11 mouse cellular contexts compared by ENCODE assay signal in the genomic region with DNA sequence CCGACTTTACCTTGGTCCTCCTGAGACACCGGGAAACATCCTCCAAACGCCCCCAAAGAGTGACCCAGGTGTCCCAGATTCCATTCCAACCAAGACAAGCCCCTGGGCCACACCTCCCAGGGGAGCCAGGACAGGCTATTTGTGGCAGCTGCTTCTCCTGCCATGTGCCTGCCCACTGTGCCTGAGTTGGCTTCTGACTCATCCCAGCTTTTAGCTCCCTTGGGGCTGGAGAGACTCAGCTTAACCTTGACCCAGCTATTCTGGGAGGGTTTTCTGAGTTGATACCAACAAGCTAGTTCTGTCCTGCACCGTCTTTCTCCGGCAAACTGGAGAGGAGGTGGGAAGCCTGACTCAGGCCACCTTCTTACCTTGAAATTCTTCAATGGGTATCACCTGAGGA. TPM values are rescaled to one million over a fixed set of nuclear protein-coding genes. Genes with fewer than 3 reads are reported as not detected.
DNase-seq lines count a peak whose midpoint lies in the region.
"Had no signal": no experiment of that assay in that cellular context is flagged by ENCODE, and none has a peak within 500 bp of the region (broad histone marks: within the 10 kb centered on the region; RNA-seq: fewer than 3 reads in every experiment).

No protein-coding gene starts in this region.

- peak; percentile 41 to 62 for DNase-seq in gastrocnemius, adult 8-10 months (ENCODE audit: low spot score in 2 of 2)
- DNase-seq in gastrocnemius, postnatal 4 days (ENCODE audit: low spot score in 2 of 2): no peak
- peak; percentile 57 for DNase-seq in ovary, adult 18-20 months (ENCODE audit: low spot score)
- no peak for DNase-seq in ovary, postnatal 36 days (ENCODE audit: low spot score)
- peak; percentile 76 for DNase-seq in adrenal gland, adult 8-10 months
- DNase-seq in thymus, postnatal 25 days: no peak
- no peak for DNase-seq in left cerebral cortex, postnatal 36 days (ENCODE audit: low spot score in 2 of 2)
- DNase-seq: cerebellum, postnatal 36 days; lung, postnatal 14 days; right cerebral cortex, postnatal 14 days; thymus, postnatal 36 days had no signal

- intact Hi-C loops in left cerebral cortex, postnatal 36 days (cut with DNase I): no loop called here

RNA-seq across cellular contexts. Expression of gene Ntng2, which starts 54.4 kb away (rescaled TPM):
- total RNA-seq in gastrocnemius, adult 8-10 months (2022): 10 to 100 TPM; 16.7 to 30.4 (median 26.0) TPM
- total RNA-seq in gastrocnemius, postnatal 4 days (2021): 10 to 100 TPM; 11.3 to 13.0 TPM
- 10 to 100 TPM; 52.7 to 72.6 (median 62.9) TPM for total RNA-seq in adrenal gland, adult 8-10 months (2022)
- 100 to 1,000 TPM in 1 of 2 experiments, 10 to 100 TPM in 1; 96.5 to 102 TPM for total RNA-seq in left cerebral cortex, postnatal 36 days (2021)

Comparison
In these comparisons a context has a peak if more than half of its experiments do, and no peak if none do; other contexts are left out.
1. DNase-seq: peak in gastrocnemius, adult 8-10 months (2 of 2), ovary, adult 18-20 months (single experiment) and adrenal gland, adult 8-10 months (single experiment); none in gastrocnemius, postnatal 4 days (0 of 2), ovary, postnatal 36 days (single experiment), thymus, postnatal 25 days (single experiment) and left cerebral cortex, postnatal 36 days (0 of 2).